Mouse (Mus musculus): Measurements from ENCODE around the gene Nploc4. TPM values are rescaled to one million over a fixed set of nuclear protein-coding genes. Genes with fewer than 3 reads are reported as not detected.
"Not testable (repeated sequence)": the region's sequence is repeated elsewhere in the genome, so short reads cannot be mapped to it uniquely, and the experiment has no call there.

Nploc4 gene
- total RNA-seq, 2 experiments from 2014 or later: 35.4 to 41.0 TPM

DNA sequence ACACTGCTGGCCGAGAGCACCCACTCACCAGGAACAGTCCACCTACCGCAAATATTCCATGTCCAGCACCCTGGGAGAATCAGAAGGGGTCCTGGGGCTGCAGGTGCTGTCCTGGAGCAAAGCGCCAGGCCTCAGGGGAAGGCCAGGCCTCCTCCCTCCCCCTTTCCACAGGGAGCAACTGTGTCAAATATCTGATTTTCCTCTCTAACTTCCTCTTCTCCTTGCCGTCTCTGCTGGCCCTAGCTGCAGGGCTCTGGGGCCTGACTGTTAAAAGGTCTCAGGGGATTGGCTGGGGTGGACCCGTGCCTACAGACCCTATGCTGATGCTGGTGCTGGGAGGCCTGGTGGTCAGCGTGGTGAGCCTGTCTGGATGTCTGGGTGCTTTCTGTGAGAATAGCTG is 6.6 kb upstream of the Nploc4 start:
- no peak for ATAC-seq (replicated peaks; ENCODE audit: poor library complexity)

DNA sequence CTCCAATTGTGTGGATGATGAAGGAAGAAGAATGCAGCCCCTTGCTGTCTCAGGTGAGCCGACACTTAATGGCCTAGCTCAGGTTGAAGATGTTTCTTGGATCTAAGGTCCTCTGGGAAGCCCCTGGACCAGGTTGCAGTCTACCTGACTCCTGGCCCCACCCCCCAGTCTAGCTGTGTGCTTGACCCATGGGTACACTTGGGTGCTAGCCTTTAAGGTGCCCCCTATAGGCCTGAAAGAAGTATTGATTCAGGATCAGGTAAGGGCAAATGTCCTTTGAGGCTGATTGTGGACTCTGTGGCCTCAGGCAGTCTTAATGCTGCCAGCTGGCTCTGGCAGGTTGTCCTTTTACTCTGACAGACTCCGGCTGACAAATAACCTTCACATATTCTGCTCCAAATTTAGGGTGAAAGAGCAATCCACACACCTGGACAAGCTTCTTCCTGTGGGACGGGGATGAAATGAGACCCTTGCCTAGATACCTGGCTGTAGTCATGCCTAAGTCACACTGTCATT is 5.3 kb upstream of the Nploc4 start:
- no peak for ATAC-seq (replicated peaks; ENCODE audit: poor library complexity)

DNA sequence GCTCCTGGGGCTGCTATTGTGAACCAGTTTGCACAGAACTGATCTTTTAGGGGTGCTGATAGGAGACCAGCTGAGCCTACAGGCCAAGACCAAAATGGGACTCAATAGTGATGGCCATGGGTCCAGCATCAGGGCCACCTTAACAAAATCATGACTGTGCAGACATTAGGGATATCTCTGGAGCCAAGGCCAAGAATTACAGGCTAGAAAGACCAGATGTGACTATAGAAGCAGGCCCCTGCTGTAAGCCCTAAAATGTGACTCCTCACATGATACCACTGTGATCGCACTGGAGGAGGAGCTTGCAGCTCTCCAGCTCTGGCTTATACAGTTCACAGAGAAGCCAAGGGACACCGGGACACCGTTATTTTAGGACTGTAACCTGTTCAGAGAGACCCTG is 4.8 kb upstream of the Nploc4 start, which contains the start of gene Tspan10:
Tspan10 (plus strand) TSS at position 301 of the 400 bp plus-strand sequence.
- ATAC-seq (replicated peaks; ENCODE audit: poor library complexity): no peak

GRCm38 (mm10) chr11:120437857-120438385 is 413 bp upstream of the Nploc4 start:
- no peak for ATAC-seq (replicated peaks; ENCODE audit: poor library complexity)

DNA sequence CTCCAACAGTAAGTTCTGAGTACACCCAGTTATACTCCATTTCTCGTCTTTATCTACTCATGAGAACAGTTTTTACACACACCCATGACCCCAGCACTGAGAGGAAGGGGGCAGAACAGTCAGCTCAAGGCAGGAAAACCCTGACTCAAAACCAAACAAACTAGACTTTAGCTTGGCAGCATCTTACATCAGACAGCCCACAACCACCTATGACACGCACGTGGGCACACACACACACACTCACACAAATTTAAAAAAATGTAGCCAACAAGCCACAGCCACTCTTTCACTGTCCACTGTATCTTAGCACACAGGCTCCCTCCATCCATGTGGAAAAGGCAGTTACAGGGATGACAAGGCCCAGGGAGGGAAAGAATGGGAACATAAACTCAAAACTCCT is 10.8 kb downstream of the Nploc4 start:
- no peak for ATAC-seq (replicated peaks; ENCODE audit: poor library complexity)

- peak; percentile 84 for ATAC-seq (replicated peaks; ENCODE audit: poor library complexity)
Observed at GRCm38 (mm10) chr11:120423569-120424295, 13.8 kb downstream of the Nploc4 start.

DNA sequence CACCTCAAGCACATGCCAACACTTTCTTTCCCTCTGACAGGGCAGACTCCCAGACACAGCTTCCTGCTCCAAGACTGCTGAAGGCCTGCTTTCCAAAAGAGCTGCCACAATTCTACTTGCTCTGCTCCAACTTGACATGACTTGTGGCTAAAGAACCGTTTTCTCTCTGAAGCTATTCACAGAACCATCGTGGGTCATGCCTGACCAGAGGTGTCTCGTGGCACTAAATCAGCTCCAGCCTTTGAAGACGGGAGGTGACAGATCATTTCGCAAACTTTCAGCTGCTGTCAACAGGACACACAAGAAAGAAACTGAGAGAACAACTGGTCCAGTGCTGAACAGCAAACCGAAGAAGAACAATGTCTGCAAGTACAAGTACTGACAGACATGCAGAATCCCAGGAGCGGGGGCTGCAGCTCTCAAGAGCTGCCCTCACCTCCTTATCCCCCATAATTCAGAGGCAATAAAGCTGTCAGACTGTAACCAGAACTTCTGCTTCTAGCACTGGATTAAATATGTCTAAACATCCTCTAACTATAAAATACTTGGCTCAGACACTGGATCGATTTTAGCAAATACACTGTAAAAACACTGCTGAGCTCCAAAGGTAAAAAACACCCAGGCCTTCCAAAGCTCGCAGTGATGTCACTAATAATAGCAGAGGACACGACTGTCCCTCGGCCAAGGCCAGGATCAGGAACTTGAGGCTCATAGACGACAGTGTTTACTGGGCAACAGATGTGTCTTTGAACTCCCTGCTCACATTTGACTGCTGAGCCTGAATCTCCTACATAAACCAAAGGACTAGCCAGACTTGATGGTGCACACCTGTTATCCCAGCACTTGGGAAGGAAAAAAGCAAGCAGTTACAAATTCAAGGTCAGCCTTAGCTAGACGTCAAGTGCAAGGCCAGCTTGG is 14.6 kb downstream of the Nploc4 start:
- ATAC-seq (replicated peaks; ENCODE audit: poor library complexity): no peak

DNA sequence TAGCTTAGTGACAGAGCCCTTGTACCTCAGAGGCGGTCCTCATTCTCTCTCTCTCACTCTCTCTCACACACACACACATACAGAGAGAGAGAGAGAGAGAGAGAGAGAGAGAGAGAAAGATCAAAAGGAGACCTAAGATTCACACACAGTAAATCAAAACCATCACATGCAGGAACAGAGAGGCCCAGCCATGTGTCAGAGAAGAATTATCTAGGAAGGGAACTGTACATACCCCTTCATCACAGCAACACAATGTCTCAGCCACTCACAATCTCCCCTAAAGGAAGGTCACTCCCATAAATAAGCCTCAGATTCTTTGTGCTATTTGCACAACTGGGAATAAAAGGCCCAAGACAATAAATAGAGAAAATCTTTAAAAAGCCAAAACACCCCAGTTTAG is 18.9 kb downstream of the Nploc4 start:
- no peak for ATAC-seq (replicated peaks; ENCODE audit: poor library complexity)

DNA sequence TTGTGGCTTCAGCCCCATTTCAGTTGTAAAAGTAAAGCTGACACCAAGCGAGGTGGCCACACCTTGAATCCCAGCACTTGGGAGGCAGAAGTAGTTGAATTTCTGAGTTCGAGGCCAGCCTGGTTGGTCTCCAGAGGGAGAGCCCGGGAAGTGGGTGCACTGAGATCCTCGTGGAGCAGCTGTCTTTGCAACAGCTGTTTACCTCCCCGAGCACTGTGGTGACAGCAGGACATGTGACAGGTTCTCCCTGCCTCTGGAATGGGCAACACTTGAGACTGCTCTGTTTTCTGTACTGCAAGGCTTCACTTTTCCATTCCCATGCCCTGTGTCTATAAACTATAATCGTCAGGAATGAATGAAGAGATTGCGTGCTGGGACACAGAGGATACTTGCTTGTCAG is 19.7 kb downstream of the Nploc4 start:
- no peak for ATAC-seq (replicated peaks; ENCODE audit: poor library complexity)

GRCm38 (mm10) chr11:120413621-120414020 is 23.9 kb downstream of the Nploc4 start:
- not testable (repeated sequence) for ATAC-seq (replicated peaks; ENCODE audit: poor library complexity)

DNA sequence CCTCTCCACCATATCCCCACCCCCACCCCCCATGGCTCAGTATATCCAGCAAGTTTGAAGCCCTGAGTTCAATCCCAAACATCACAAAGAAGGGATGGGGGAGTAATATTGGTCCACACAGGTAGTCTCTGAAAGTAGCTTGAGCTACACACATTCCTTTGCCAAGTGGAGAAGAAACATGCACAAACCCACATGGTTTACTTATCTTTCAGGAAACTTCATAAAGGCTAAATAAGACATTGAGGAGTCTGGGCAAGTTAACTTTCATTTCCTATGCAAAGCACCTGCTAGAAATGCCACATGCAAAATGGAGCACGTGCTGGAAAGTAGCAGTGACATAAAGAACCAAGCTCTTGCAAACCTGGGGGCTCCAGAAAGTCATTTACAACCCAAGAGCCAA is 31.1 kb downstream of the Nploc4 start:
- no peak for ATAC-seq (replicated peaks; ENCODE audit: poor library complexity)

- peak; percentile 95 for ATAC-seq (replicated peaks; ENCODE audit: poor library complexity)
Observed at GRCm38 (mm10) chr11:120405867-120406266, 31.6 kb downstream of the Nploc4 start.

DNA sequence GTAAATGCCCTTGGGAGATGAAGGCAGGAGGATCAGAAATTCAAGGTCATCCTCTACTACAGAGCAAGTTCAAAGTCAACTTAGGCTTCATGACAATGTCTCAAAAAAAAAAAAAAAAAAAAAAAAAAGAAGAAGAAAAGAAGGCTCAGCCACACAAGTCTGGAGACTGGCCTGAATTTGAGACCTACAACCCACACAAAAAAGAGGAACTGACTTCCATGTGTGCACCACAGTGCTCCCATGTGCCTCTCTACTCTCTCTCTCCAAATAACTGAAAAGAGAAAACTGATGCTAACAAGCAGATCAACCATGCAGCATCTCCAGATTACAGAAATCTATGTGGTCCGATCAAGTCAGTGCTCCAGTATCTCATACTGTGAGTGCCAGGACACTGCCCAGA is 32.7 kb downstream of the Nploc4 start:
- peak; percentile 47; the same call in 1 of the 2 replicates for ATAC-seq (replicated peaks; ENCODE audit: poor library complexity)

DNA sequence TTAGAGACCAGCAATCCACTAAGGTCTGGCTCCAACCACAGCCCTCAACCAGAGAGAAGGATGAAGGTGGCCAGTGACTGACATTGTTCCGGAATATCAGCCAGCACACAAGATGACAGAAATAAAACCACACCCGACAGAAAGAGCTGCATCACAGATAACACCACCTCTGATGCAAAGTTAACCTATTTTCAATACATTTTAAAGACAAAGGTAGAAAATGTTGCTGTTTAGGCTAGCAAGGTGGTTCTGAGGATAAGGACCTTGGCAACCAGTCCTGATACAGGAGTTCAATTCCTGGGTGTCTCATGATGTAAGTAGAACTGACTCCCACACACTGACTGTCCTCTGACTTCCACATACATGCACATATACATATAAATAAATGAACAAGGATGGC is 38.2 kb downstream of the Nploc4 start:
- peak; percentile 86 for ATAC-seq (replicated peaks; ENCODE audit: poor library complexity)

- ATAC-seq (replicated peaks; ENCODE audit: poor library complexity): no peak
Observed at GRCm38 (mm10) chr11:120397602-120398001, 39.9 kb downstream of the Nploc4 start.

DNA sequence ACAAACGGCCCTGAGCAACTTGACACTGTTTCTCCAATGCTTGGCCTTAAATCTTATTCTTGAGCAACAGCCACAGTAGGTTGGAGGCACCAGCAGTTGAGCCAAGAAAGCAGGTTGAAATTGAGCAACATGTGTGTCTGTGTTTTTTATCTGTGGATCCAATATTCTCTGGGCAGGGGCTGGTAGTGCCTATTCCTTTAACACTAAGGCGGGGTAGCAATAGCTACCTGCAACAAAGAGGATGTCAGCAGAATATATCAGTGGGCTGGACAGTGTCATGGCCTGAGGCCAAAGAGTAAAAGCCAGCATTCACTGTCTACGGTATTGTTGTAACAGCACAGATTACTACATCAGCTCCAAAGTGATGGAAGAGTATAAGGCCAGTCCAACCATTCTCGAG is 41.8 kb downstream of the Nploc4 start:
- no peak for ATAC-seq (replicated peaks; ENCODE audit: poor library complexity)

GRCm38 (mm10) chr11:120388580-120388979 is 48.9 kb downstream of the Nploc4 start:
- no peak for ATAC-seq (replicated peaks; ENCODE audit: poor library complexity)

GRCm38 (mm10) chr11:120387157-120387556 is 50.4 kb downstream of the Nploc4 start:
- ATAC-seq (replicated peaks; ENCODE audit: poor library complexity): no peak

GRCm38 (mm10) chr11:120386632-120387031 is 50.9 kb downstream of the Nploc4 start:
- ATAC-seq (replicated peaks; ENCODE audit: poor library complexity): no peak

DNA sequence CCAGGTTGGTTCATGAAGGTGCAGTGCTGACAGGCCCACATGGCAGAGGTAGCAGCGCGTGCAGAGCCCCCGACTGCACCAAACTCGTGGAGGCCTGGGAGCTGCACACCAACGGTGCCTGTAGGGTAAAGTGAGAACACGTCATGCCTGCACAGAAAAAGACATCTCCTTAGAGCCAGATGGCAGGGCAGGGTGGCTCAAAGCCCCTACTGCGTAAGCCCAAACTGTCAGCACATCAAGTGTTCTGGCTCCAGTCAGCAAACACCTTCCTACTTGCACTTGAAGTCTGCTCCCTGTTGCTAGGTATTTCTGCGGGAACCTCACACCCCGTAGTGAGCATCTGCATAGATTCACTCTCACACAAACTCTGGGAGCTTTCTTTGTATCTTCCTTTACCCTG is 55.0 kb downstream of the Nploc4 start:
- ATAC-seq (replicated peaks; ENCODE audit: poor library complexity): no peak

DNA sequence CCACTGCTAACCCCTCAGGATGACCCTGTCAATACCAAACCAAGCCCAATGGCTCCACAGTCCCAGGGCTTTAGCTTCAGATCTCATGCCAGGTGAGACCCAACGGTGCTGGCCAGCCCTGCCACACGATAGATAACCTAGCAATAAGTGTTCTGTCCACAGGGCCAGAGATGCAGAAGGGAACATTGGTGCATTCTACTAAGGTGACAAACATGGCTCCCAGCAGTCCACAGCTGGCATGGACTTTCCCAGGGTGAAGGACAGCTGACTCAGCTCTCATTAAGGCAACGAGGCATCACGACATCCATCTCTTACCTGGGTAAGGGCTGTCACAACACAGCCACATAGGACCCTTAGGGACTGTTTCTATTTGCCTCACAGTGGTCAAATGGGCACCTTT is 56.4 kb downstream of the Nploc4 start:
- no peak for ATAC-seq (replicated peaks; ENCODE audit: poor library complexity)
